Mouse (Mus musculus): ENCODE measurements around the gene Zfp273.
"Not testable (repeated sequence)": the region's sequence is repeated elsewhere in the genome, so short reads cannot be mapped to it uniquely, and the experiment has no call there.

GRCm38 (mm10) chr13:67799151-67799550 is 14.4 kb upstream of the Zfp273 start:
- TF ChIP-seq TAL1 (conservative IDR thresholded peaks at IDR 0.05; ENCODE audit: low read depth, low read length); CTCF (IDR thresholded peaks at IDR 0.05; ENCODE audit: low read depth, low read length): not testable (repeated sequence)

Data from G1E (cell line).